Mouse (Mus musculus) WW6 (cell line): ENCODE data around the gene Cdc34b.
"Not testable (repeated sequence)": the region's sequence is repeated elsewhere in the genome, so short reads cannot be mapped to it uniquely, and the experiment has no call there.

Experiments
- DNase-seq: peaks from one replicate; pipeline ENCODE4 v3.0.0-alpha.2; 2013; ENCODE audit warnings: low read depth, low spot score

Cdc34b gene

DNA sequence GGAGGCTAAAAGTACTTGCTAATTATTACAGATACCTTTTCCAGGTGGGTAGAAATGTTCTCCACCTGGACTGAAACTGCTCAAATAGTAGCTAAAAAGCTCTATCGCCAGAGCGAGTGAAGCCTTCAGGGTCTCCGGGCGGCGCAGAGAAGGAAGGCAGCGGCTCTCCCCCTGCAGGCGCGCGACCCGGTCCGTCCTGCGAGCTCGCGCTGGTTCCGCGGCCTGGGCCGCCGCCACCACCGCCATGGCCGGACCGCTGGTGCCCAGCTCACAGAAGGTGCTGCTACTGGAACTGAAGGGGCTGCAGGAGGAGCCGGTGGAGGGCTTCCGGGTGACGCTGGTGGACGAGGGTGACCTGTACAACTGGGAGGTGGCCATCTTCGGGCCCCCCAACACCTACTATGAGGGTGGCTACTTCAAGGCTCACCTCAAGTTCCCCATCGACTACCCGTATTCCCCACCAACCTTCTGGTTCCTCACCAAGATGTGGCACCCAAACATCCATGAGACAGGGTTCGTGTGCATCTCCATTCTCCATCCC is at the start of gene Cdc34b:
TSS of gene Cdc34b (plus strand) at position 51 of the 541 bp plus-strand sequence.
- DNase-seq, result no peak

DNA sequence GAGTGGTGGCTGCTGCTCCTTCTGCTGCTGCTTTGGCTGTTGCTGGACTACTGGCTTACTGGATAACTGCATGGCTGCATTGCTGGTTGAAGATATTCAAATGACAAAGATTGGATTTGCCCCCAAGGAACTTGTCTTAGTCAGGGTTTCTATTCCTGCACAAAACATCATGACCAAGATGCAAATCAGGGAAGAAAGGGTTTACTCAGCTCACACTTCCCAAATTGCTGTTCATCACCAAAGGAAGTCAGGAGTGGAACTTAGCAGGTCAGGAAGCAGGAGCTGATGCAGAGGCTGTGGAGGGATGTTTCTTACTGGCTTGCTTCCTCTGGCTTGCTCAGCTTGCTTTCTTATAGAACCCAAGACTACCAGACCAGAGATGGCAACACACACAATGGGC is 49.1 kb upstream of the Cdc34b start:
- DNase-seq, result not testable (repeated sequence)

DNA sequence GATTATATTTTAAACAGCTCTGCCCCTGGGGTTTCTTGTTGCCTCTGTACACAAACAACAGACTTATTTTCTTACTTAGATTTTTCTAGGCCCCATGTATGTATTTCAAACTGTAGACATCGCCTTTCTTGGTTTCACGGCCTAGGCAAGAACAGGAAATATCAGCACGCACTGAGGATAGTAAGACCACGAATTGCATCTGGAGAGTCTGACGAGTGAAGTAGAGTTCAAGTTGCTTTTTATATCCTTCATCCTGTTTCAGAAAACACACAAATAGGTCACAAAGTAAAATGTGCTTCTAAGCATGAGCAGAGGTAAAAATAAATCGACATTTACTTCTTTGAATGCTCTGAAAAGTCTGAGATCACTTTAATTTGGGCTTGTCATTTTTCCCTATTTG is 46.1 kb upstream of the Cdc34b start:
- no peak for DNase-seq

DNA sequence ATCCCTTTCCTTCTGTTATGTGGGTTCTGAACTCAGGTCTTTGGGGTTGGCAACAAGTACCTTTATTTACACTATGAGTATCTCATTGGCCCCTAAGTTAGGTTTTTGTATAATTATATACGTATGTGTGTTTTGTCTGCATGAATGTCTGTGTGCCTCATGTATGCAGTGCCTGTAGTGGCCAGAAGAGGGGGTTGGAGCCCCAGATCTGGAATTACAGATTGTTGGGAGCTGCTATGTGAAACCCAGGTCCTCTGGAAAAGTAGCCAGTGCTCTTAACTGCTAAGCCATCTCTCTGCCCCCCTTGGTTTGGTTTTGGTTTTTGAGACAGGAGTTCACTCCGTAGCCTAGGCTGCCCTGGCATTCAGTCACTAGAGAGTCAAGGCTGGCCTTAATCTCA is 44.4 kb upstream of the Cdc34b start:
- no peak for DNase-seq

DNA sequence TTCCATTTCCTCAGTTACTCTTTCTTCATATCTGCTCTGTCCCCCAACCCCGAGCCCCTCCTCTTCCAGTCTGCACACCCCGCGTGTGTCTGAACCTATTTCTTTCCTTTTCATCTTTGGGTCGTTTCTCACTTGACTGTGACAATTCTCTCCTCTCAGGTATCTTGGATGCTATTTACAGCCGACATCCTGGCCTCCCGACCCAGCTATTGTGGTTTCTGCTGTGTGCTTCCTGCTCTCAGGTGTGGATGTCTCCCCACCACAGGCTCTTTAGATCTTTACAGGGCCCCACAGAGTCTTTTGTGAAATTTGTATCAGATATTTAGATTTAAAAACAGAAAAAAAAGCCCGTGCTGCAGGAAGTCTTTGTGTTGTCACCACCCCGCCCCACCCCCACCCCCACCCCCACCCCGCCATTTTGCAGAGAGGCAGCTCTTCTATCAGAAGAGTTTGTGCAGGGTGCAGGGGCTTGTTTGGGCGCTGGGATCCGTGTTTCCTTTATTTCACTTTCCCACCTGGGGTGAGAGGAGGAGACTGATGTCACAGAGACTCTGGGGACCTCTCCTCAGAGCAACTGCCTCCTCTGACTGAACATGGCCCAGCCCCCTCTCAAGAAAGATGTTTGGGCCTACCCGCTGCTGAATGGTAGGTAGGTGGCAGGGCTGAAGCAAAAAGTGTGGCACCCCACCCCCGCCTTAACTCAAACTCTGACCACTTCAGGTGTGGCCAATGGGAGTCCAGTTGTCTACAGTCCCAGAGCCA is 43.7 kb upstream of the Cdc34b start:
- no peak for DNase-seq

DNA sequence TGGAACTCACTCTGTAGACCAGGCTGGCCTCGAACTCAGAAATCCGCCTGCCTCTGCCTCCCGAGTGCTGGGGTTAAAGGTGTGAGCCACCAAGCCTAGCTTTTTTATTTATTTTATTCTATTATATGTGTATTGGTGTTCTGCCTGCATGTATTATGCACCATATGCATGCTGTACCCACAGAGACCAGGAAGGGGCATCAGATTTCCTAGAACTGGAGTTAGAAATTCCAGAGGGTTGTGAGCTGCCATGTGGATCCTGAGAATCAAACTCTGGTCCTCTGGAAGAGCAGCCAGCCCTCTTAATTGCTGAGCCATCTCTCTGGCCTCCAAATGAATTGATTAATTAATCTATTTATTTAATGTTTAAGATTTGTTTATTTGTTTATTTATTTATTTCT is 42.2 kb upstream of the Cdc34b start:
- no peak for DNase-seq

DNA sequence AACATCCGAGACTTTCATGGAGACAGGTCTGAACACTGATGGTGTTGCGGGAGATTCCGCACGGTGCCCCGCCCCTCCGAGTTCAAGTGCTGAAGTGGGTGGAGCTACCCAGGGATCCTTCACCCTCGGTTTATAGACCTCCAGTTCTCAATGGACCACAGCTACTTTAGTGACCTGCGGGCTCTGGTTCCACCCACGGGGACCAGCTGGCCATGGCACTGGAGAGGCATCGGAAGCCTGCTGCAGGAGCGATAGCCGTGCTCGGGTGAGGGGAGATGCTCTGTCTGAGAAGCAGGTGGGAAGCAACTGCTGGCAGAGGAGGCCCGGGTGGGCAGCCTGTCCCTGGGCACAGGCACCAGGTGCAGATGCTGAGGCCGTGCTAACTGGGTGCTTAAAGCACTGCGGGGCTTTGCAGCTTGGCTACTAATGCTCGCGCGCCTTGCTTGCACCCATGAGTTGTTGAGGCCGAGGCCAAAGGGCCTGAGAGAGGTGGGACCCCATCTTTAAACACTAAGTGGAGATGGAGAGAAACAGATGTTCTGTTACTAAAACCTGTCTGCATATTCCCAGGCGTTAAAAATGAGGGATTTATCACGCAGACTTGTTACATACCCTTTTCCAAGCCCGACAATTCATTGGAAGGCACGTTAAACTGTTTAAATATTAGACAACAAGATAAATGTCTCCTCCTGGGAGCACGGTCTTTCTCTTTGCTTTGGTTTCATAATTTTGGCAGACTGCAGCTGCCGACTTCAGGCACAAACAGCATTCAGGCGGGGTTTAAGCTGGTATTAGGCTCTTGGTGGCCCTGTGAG is 40.0 kb upstream of the Cdc34b start:
- no peak for DNase-seq

DNA sequence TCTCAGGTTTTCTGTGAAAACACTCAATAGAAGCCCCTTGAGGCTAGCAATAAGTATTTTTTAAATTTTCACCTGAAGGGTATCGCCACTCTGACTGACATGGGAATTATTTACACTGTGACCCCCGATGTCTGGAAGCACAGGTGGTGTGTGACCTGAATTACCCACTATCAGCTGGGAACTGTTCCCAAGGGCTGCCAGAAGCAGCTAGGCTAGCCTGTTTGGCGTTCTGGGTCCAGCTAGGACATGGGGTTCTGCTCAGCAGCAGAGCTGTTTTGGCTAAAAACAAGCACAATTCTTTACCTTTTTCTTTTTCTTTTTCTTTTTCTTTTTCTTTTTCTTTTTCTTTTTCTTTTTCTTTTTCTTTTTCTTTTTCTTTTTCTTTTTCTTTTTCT is 39.4 kb upstream of the Cdc34b start:
- DNase-seq, result no peak

DNA sequence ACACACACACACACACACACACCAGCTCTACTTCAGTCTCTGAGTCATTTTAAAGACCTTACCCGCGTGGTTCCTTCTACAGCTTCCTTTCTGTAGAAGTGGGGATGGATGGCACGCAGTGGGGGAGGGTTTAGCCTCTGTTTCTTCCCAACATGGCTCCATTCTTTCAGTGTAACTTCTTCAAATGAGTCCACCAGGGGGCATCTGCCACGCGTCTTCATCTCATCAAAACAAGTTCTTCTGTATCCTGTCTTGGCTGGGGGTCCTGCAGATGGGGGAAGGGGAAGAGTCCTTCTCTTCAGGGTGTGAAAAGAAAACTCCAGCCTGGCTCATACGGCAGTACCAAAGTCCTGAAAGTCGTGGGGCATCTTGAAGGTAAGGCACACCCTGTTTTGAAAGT is 37.6 kb upstream of the Cdc34b start:
- DNase-seq, result no peak

DNA sequence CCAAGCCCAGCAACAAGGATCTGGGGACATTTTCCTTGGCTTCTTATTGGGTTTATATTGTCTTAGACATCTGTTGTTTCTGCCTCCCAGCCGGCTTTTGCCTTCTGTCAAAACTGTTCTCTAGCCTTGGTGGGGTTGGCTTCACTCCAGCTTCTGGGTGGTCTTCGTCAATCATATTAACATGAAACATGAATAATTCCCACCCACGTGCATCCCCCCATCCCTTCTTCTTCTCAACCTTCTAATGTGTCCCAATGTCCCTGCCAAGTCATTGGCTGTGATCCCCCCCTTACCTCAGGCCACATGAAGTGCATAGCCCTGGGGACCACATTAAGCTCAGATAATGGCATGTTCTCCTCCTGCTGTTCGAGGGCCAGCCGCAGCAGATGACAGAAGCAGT is 37.1 kb upstream of the Cdc34b start, which contains the start of gene Gm11541:
TSS of gene Gm11541 (minus strand) at position 28 of the 400 bp plus-strand sequence.
- no peak for DNase-seq

DNA sequence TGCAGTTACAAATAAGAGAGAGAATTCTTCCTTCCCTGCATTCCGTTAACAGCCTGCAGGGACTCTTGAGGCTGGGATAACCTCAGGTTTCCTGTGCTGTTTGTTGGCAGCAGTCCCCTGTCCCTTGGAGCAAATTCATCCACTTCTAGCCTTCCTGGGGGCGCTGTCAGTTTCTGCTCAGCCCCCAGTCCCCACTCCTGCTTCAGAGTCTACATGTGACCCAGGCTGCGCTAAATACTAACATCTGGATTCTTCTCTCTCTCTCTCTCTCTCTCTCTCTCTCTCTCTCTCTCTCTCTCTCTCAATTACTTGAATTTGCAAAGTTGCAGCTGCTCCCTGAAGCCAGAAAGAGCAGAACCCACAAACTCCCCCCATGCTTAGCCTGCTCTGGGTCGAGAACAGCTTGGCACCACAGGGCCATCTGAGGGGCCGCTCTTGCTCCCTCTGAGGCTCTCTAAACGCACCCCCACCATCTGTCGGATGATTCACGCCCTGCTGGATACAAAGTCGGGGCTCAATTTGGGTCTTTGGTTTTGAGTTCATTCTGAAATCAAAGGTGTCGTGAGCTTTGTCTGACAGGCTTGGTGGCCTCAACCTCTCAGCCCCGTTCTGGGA is 28.2 kb upstream of the Cdc34b start:
- no peak for DNase-seq

DNA sequence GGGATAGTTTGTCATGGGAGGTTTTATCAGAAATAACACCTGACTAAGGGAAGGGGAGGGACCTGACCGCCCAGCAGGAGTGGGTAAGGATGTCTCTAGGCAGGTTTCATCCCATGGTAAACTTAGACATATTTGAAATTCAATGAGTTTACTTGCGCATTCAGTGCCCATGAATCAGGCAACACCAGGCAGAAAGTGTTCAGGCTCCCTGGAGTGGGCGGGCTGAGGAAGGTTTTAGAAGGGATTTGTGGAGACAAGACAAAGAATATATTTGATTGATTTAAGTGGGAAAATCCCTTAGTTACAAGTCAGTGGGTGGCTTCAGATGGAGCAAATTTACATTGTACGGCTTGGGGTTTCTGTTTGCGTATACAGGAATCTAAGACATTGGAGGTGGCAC is 26.0 kb upstream of the Cdc34b start:
- DNase-seq, result no peak

DNA sequence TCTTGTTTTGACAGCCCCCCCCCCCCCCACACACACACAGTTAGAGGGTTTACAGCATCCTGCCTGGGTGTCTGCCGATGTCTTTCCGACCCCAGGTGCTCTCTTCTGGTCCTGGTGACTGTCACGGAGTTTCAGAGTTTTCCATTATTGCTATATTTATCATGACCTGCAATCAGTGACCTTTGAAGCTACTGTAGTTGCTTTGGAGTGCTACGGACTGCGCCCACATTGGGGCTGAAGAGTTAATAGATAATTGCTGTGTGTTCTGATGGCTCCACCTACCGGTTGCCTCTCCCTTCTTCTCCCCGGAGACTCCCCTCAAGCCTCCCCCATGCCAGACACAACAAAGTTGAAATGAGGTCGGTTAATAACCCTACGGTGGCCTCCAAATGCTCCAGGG is 24.8 kb upstream of the Cdc34b start:
- DNase-seq, result no peak

DNA sequence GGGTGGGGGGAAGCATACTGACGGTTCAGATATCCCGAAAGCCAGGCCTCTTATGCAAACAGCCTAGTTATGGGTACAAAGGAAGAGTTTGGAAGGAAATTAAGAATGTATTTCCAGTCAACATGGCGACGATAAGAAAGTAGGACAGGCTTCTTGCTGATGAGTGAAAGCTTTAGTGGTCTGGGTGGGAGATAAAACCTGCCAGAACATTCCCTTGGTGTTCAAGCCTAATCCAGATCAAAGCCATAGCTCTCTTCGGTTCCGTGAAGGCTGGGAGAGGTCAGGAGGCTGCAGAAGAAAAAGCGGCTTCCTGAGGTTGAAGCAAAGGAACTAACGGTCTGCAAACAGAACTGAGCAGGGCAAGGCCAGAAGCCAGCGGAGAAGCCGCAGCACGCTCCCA is 24.3 kb upstream of the Cdc34b start:
- no peak for DNase-seq

DNA sequence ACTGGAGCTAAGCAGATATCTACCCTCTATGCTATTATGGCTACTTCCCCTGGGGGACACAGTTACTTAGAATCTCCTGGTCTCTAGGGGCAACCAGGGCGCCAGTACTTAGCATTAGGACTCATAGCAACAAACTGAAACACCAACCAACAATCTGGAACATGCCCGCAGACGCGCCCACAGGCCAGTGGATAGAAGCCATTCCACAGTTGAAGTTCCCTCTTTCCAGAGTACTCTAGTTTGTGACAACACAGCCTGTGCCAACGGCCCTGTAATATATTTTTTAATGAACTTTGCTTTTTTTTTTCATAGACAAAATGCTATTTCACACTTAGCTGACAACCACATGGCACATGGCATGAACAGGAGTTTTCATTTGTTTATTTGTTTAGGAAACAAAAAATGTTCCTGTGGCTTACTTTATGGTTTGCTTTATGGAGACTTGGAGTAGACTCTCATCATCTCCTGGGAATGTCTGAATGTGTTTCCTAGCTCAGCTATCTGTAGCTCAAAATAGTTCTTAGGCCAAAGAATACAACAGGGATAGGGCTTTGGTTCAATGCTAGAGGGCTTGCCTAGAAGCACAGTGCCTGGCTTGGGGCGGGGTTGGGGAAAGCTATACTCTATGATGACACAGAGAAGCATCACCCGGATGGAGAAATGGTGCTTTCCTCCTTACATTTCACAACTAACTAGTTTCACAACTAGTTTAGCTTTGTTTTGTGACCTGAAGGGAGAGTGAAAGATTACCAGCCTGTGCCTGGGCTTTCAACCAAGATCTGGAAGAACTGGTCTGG is 23.3 kb upstream of the Cdc34b start:
- no peak for DNase-seq

DNA sequence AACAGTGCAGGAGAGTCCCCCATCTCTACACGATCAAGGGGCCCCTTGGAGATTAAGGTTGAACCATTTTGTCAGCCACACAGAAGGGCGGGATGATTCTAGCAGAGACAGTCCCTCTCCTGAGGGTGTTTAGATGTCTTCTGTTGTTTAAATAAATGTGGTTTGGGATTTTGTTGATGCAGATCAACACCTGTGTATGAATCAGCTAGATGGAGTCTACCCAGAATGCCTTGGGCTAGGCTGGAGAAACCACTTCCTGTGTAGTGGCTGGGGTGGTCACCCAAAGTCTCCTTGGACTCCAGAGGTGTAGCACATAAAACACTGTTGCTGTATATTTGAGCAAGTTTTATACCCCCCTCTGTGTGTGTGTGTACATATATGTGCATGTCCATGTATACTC is 22.4 kb upstream of the Cdc34b start:
- DNase-seq, result no peak

DNA sequence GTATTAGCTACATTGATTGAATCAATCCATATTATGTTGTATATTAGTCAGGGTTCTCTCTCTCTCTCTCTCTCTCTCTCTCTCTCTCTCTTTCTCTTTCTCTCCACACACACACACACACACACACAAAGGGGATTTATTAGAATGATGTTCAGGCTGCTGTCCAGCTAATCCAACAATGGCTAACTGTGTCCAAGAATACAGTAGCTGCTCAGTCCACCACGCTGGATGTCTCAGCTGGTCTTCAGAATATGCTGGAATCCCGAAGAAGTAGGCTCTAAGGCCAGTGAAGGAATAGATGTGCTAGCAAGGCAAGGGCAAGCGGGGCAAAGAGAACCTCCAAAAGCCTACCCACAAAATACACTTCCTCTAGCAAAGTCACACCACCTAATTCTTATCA is 14.3 kb upstream of the Cdc34b start:
- no peak for DNase-seq

DNA sequence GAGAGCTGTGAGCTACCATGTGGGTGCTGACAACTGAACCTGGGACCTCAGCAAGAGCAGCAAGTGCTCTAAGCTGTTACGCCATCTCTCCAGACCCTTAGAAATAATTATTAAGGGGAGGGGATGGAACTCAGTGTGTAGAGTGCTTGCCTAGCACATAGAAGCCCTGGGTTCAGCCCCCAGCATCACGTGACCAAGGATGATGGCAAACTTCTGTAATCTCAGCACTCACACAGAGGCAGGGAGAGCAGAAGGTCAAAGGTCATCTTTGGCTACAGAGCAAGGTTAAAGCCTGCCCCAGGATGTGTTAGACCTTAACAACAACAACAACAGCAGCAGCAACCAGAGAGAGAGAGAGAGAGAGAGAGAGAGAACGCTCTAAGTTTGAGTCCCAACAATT is 13.0 kb upstream of the Cdc34b start:
- DNase-seq, result no peak

DNA sequence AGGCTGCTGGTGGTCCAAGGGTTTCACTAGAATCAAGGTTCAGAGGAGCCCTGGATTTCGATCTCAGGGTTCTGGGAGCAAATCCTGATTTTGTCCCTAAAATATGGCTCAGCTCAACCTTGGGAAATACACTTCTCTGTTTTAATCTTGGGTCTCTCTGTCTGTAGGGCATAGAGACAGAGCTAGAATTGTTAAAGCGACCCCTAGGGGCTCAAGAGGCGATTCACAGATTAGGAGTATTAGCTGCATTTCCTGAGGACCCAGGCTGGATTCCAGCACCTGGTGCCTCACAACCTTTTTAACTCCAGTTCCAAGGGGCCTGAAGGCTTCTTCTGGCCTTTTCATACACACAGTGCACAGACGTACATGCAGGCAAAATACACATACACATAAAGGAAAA is 12.0 kb upstream of the Cdc34b start:
- no peak for DNase-seq

DNA sequence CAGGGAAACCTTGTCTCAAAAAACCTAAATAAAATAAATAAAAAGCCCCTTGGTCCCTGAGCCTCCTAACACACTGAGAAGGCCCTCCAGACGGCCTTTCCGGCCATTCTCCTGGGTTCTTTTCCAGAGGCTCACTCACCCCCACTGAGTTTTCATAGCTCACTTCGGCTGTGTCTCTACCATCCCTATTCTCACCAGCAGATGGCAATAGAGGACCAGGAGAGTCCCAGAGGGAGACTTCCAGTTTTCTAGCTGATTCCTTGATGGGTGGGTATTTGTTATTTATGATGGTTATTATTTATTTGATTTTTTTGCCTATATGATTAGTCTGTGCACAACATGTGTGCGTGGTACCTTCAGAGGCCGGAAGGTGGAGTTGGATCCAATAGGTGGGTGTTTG is 11.3 kb upstream of the Cdc34b start:
- DNase-seq, result peak; percentile 49

DNA sequence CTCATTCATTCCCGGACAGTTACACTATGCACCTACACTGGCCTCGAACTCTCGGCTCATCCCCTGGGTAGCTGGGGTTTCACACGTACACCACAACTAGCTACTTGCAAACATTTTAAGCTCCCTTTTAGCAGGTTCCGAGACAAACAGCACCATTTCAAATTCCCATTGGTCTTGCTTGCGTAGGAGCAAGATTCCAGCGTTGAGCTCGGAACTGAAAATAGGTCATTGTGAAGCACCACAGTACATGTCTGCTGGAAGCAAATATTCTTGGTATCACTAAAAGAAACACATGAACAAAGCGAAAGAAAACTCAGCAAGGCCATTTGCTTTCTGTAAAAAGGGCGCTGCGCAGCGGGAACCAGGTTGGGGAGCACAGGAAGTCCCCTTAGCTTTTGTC is 10.4 kb upstream of the Cdc34b start:
- DNase-seq, result no peak

DNA sequence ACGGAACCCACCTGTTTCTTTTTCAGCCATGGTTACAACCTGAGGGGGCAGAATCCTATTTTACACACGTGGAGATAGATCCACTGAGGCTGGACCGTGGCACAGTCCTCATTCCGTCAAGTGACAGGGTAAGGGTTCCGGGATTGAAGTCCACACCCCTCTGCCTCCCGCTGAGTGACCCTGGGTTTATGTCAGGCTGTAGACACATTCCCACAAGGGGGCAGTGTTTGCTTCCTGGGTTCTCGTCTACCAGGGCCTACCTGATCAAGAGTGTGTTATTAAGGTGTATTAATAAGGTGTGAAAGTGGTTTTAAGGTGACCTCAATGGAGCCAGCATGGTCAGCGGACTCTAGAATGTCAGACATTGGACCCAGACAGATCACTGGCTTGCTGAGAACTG is 8.8 kb upstream of the Cdc34b start:
- peak; percentile 89 for DNase-seq
